Comparison of ENCODE assay signal across 9 mouse cellular contexts in genomic region chr2:37734979-37735806, GRCm38 (mm10). TPM values are rescaled to one million over a fixed set of nuclear protein-coding genes. Genes with fewer than 3 reads are reported as not detected.
DNase-seq lines count a peak whose midpoint lies in the region; ATAC-seq and TF ChIP-seq lines count a peak whose summit lies in the region.
"Had no signal": no experiment of that assay in that cellular context is flagged by ENCODE, and none has a peak within 500 bp of the region (broad histone marks: within the 10 kb centered on the region; RNA-seq: fewer than 3 reads in every experiment).

No protein-coding gene starts in this region.

- WGBS in heart, embryonic 11.5 days (ENCODE audit: insufficient replicate concordance): 12% methylated on average over 17 of the region's 17 CpGs
- whole genome bisulfite sequencing in heart, adult 2 months: 27% methylated on average over 17 of the region's 17 CpGs
- WGBS in forebrain, embryonic 14.5 days: 14% methylated on average over 17 of the region's 17 CpGs
- WGBS in kidney, adult 2 months: 49% methylated on average over 17 of the region's 17 CpGs

- intact Hi-C loops in heart, adult 2 months (cut with DNase I): no loop called here

- DNase-seq in heart, adult 2 months: no peak
- peak; percentile 28 for DNase-seq in NIH3T3 (ENCODE audit: low read depth)
- peak; percentile 44 for DNase-seq in forebrain, embryonic 14.5 days (ENCODE audit: low spot score)
- peak; percentile 45 for DNase-seq in liver
- peak; percentile 20 for DNase-seq in naive thymus-derived CD4-positive, alpha-beta T cell, adult 2 months (ENCODE audit: low read depth)
- DNase-seq in urinary bladder, postnatal 25 days (ENCODE audit: low spot score): no peak
- no peak for DNase-seq in kidney, adult 2 months

- peak overlapping the region; percentile 30 for H3K9ac ChIP-seq in heart, embryonic 11.5 days (ENCODE audit: low read depth, low read length)
- H3K9ac ChIP-seq in heart, adult 2 months (ENCODE audit: low read depth, low read length): no peak overlapping the region
- H3K9ac ChIP-seq in forebrain, embryonic 14.5 days (ENCODE audit: low read length): peak overlapping the region; percentile 32; the same call in 1 of the 2 replicates

- H3K27ac ChIP-seq in heart, embryonic 11.5 days (ENCODE audit: low read depth, low read length): no peak overlapping the region
- no peak overlapping the region for H3K27ac ChIP-seq in heart, adult 2 months
- no peak overlapping the region for H3K27ac ChIP-seq in forebrain, embryonic 14.5 days (ENCODE audit: low read depth, low read length)
- no peak overlapping the region for H3K27ac ChIP-seq in kidney, adult 2 months (ENCODE audit: insufficient read depth, low read depth, low read length)

- no peak for TF ChIP-seq EP300 in heart, adult 2 months (IDR thresholded peaks at IDR 0.05; ENCODE audit: insufficient read depth, low read depth, low read length)

- H3K4me2 ChIP-seq in heart, embryonic 11.5 days: peak overlapping the region; percentile 54
- H3K4me2 ChIP-seq in forebrain, embryonic 14.5 days (ENCODE audit: low read length): peak overlapping the region; percentile 28

- peaks cover 5% of the 10 kb centered on the region for H3K4me1 ChIP-seq in heart, embryonic 11.5 days (ENCODE audit: control insufficient read depth, insufficient read depth, low read length)
- no peaks in the 10 kb centered on the region for H3K4me1 ChIP-seq in heart, adult 2 months (ENCODE audit: control insufficient read depth, insufficient read depth, low read length)
- peaks cover 6% of the 10 kb centered on the region; the same call in 1 of the 2 replicates for H3K4me1 ChIP-seq in forebrain, embryonic 14.5 days (ENCODE audit: control insufficient read depth, insufficient read depth, low read length)
- H3K4me1 ChIP-seq in kidney, adult 2 months (ENCODE audit: control insufficient read depth, insufficient read depth, low read length): no peaks in the 10 kb centered on the region

- H3K4me3 ChIP-seq in heart, embryonic 11.5 days (ENCODE audit: low read depth, low read length): 0 out of 2 replicates have a peak overlapping the region, but pooled peaks have one; percentile 12
- H3K4me3 ChIP-seq in heart, adult 2 months: no peak overlapping the region
- no peak overlapping the region for H3K4me3 ChIP-seq in forebrain, embryonic 14.5 days (ENCODE audit: low read depth, low read length)
- H3K4me3 ChIP-seq in kidney, adult 2 months (ENCODE audit: insufficient read depth, low read depth, low read length): no peak overlapping the region

- H3K27me3 ChIP-seq in heart, embryonic 11.5 days (ENCODE audit: control insufficient read depth, insufficient read depth, low read length): no peaks in the 10 kb centered on the region
- no peaks in the 10 kb centered on the region for H3K27me3 ChIP-seq in heart, adult 2 months (ENCODE audit: control insufficient read depth, insufficient read depth, low read length)
- H3K27me3 ChIP-seq in forebrain, embryonic 14.5 days (replicated peaks; ENCODE audit: control insufficient read depth, insufficient read depth, low read length): no peaks in the 10 kb centered on the region
- no peaks in the 10 kb centered on the region for H3K27me3 ChIP-seq in kidney, adult 2 months (replicated peaks; ENCODE audit: control insufficient read depth, insufficient read depth, low read length)

- no peaks in the 10 kb centered on the region for H3K79me2 ChIP-seq in heart, adult 2 months (replicated peaks; ENCODE audit: control insufficient read depth, insufficient read depth, low read length)

- H3K36me3 ChIP-seq in heart, embryonic 11.5 days (ENCODE audit: control insufficient read depth, insufficient read depth, low read length): no peaks in the 10 kb centered on the region
- no peaks in the 10 kb centered on the region for H3K36me3 ChIP-seq in heart, adult 2 months (ENCODE audit: control insufficient read depth, insufficient read depth, low read length)
- no peaks in the 10 kb centered on the region for H3K36me3 ChIP-seq in forebrain, embryonic 14.5 days (ENCODE audit: control insufficient read depth, insufficient read depth, low read length)
- no peaks in the 10 kb centered on the region for H3K36me3 ChIP-seq in kidney, adult 2 months (ENCODE audit: control insufficient read depth, insufficient read depth, low read length)
- H3K36me3 ChIP-seq: G1E had no signal

- TF ChIP-seq CTCF in heart, adult 2 months (IDR thresholded peaks at IDR 0.05): no peak
- no peak for TF ChIP-seq CTCF in kidney, adult 2 months (conservative IDR thresholded peaks at IDR 0.05; ENCODE audit: insufficient read depth, insufficient read length, low read depth, low read length)

- ATAC-seq in heart, embryonic 11.5 days (replicated peaks; ENCODE audit: insufficient number of reproducible peaks, low FRiP score, low TSS enrichment): no peak
- no peak; the same call in 1 of the 2 replicates for ATAC-seq in forebrain, embryonic 14.5 days

- H3K9me3 ChIP-seq in heart, embryonic 11.5 days (replicated peaks; ENCODE audit: control insufficient read depth, low read length): no peaks in the 10 kb centered on the region
- H3K9me3 ChIP-seq in forebrain, embryonic 14.5 days (replicated peaks; ENCODE audit: control insufficient read depth, low read length): no peaks in the 10 kb centered on the region
- H3K9me3 ChIP-seq: G1E had no signal

- TF ChIP-seq POLR2A in heart, adult 2 months (IDR thresholded peaks at IDR 0.05; ENCODE audit: insufficient read depth, low read depth, low read length): no peak
- TF ChIP-seq POLR2A in kidney, adult 2 months (IDR thresholded peaks at IDR 0.05; ENCODE audit: low read depth, low read length): no peak

RNA-seq across cellular contexts. Expression of gene Strbp, which starts 31.5 kb away (rescaled TPM):
- 29.2 and 32.4 TPM in 2 replicates for polyA plus RNA-seq in heart, embryonic 11.5 days (2014; fragmentation: Nextera tagmentation; extraction: Ambion mirVana)
- total RNA-seq in heart, adult 2 months (2021): 10 to 100 TPM; 17.4 to 20.0 TPM
- polyA plus RNA-seq in heart, adult 2 months (2012; rRNA removed): 1.5 and 3.5 TPM in 2 replicates
- polyA plus RNA-seq in forebrain, embryonic 14.5 days (2014; fragmentation: Nextera tagmentation; extraction: Ambion mirVana): 114 and 133 TPM in 2 replicates
- polyA plus RNA-seq in kidney, adult 2 months (2012; rRNA removed): 5.0 and 6.8 TPM in 2 replicates

RNA-seq across cellular contexts. Expression of gene Crb2, which starts 40.9 kb away (rescaled TPM):
- 6.1 and 6.5 TPM in 2 replicates for polyA plus RNA-seq in heart, embryonic 11.5 days (2014; fragmentation: Nextera tagmentation; extraction: Ambion mirVana)
- under 1 TPM; 0.48 to 0.81 TPM for total RNA-seq in heart, adult 2 months (2021)
- polyA plus RNA-seq in heart, adult 2 months (2012; rRNA removed): 0.61 and 0.64 TPM in 2 replicates
- 4.0 and 4.2 TPM in 2 replicates for polyA plus RNA-seq in forebrain, embryonic 14.5 days (2014; fragmentation: Nextera tagmentation; extraction: Ambion mirVana)
- polyA plus RNA-seq in kidney, adult 2 months (2012; rRNA removed): 2.7 and 3.0 TPM in 2 replicates
- polyA plus RNA-seq: G1E had no signal

Comparison
In these comparisons a context has a peak if more than half of its experiments do, and no peak if none do; other contexts are left out.
1. DNase-seq: peak in NIH3T3 (single experiment), forebrain, embryonic 14.5 days (single experiment), liver (single experiment) and naive thymus-derived CD4-positive, alpha-beta T cell, adult 2 months (single experiment); none in heart, adult 2 months (0 of 2), urinary bladder, postnatal 25 days (single experiment) and kidney, adult 2 months (single experiment).